Mouse (Mus musculus): ENCODE measurements around the gene Rfc1.

The Rfc1 gene

GRCm38 (mm10) chr5:65335298-65336074, at the start of gene Rfc1:
Gene Rfc1, minus strand, starts transcription at chr5:65335670.
- peak; percentile 64; the same call in 1 of the 2 replicates for TF ChIP-seq GATA4 (IDR thresholded peaks at IDR 0.05; ENCODE audit: insufficient replicate concordance, low read length)

- TF ChIP-seq GATA4 (IDR thresholded peaks at IDR 0.05; ENCODE audit: insufficient replicate concordance, low read length) = no peak
These were observed 39.3 kb upstream of the Rfc1 start for GRCm38 (mm10) chr5:65374746-65375145.

GRCm38 (mm10) chr5:65371551-65371950, 36.1 kb upstream of the Rfc1 start:
- TF ChIP-seq GATA4 (IDR thresholded peaks at IDR 0.05; ENCODE audit: insufficient replicate concordance, low read length) = no peak

GRCm38 (mm10) chr5:65367837-65368236, 32.4 kb upstream of the Rfc1 start:
- TF ChIP-seq GATA4 (IDR thresholded peaks at IDR 0.05; ENCODE audit: insufficient replicate concordance, low read length) = peak; percentile 89; the same call in 1 of the 2 replicates

- no peak for TF ChIP-seq GATA4 (IDR thresholded peaks at IDR 0.05; ENCODE audit: insufficient replicate concordance, low read length)
These were observed 22.3 kb upstream of the Rfc1 start for GRCm38 (mm10) chr5:65357771-65358170.

GRCm38 (mm10) chr5:65356851-65357250, 21.4 kb upstream of the Rfc1 start:
- TF ChIP-seq GATA4 (IDR thresholded peaks at IDR 0.05; ENCODE audit: insufficient replicate concordance, low read length) = no peak

- TF ChIP-seq GATA4 (IDR thresholded peaks at IDR 0.05; ENCODE audit: insufficient replicate concordance, low read length) = no peak
These were observed 19.5 kb upstream of the Rfc1 start for GRCm38 (mm10) chr5:65354985-65355384.

GRCm38 (mm10) chr5:65354097-65354496, 18.6 kb upstream of the Rfc1 start:
- peak; percentile 80 for TF ChIP-seq GATA4 (IDR thresholded peaks at IDR 0.05; ENCODE audit: insufficient replicate concordance, low read length)

GRCm38 (mm10) chr5:65350508-65350907, 15.0 kb upstream of the Rfc1 start:
- no peak for TF ChIP-seq GATA4 (IDR thresholded peaks at IDR 0.05; ENCODE audit: insufficient replicate concordance, low read length)

- no peak for TF ChIP-seq GATA4 (IDR thresholded peaks at IDR 0.05; ENCODE audit: insufficient replicate concordance, low read length)
These were observed 12.7 kb upstream of the Rfc1 start, which contains the start of gene Klb for GRCm38 (mm10) chr5:65348168-65348567. Gene Klb, plus strand, starts transcription at chr5:65348314.

- TF ChIP-seq GATA4 (IDR thresholded peaks at IDR 0.05; ENCODE audit: insufficient replicate concordance, low read length) = no peak
These were observed 4.7 kb upstream of the Rfc1 start for GRCm38 (mm10) chr5:65340167-65340566.

- no peak for TF ChIP-seq GATA4 (IDR thresholded peaks at IDR 0.05; ENCODE audit: insufficient replicate concordance, low read length)
These were observed 2.9 kb upstream of the Rfc1 start for GRCm38 (mm10) chr5:65338394-65338793.

GRCm38 (mm10) chr5:65336075-65336355, 545 bp upstream of the Rfc1 start:
- no peak for TF ChIP-seq GATA4 (IDR thresholded peaks at IDR 0.05; ENCODE audit: insufficient replicate concordance, low read length)

- TF ChIP-seq GATA4 (IDR thresholded peaks at IDR 0.05; ENCODE audit: insufficient replicate concordance, low read length) = no peak
These were observed 682 bp downstream of the Rfc1 start for GRCm38 (mm10) chr5:65334788-65335187.

- no peak for TF ChIP-seq GATA4 (IDR thresholded peaks at IDR 0.05; ENCODE audit: insufficient replicate concordance, low read length)
These were observed 5.5 kb downstream of the Rfc1 start for GRCm38 (mm10) chr5:65329971-65330370.

- TF ChIP-seq GATA4 (IDR thresholded peaks at IDR 0.05; ENCODE audit: insufficient replicate concordance, low read length) = no peak
These were observed 9.3 kb downstream of the Rfc1 start for GRCm38 (mm10) chr5:65326212-65326611.

- TF ChIP-seq GATA4 (IDR thresholded peaks at IDR 0.05; ENCODE audit: insufficient replicate concordance, low read length) = peak; percentile 50; the same call in 1 of the 2 replicates
These were observed 10.6 kb downstream of the Rfc1 start for GRCm38 (mm10) chr5:65324758-65325355.
